Mouse (Mus musculus) lung, embryonic 15.5 days (tissue): ENCODE results near the gene Parp1. TPM values are rescaled to one million over a fixed set of nuclear protein-coding genes. Genes with fewer than 3 reads are reported as not detected.

Source experiments
- ATAC-seq: fragments of 200-750 bp; cut with Nextera tagmentation; 2 replicates; pipeline ENCODE4 v1.8.0; 2017; ENCODE audit warnings: moderate number of reproducible peaks, borderline replicate concordance; ENCODE audit not compliant: low FRiP score, low TSS enrichment; ENCODE audit errors: extremely low read depth
- H3K27ac ChIP-seq: fragments of 300-500 bp; sonication (generic); 2 replicates; pipeline ENCODE4 v1.5.1; 2015; ENCODE audit warnings: moderate library complexity, mild to moderate bottlenecking, inconsistent platforms
- H3K27me3 ChIP-seq: fragments of 300-500 bp; sonication (generic); 2 replicates; pipeline ENCODE4 v1.6.1; 2015; ENCODE audit warnings: inconsistent platforms
- H3K36me3 ChIP-seq: fragments of 300-500 bp; sonication (generic); 2 replicates; pipeline ENCODE4 v1.6.1; 2015; ENCODE audit warnings: inconsistent platforms
- H3K4me1 ChIP-seq: fragments of 300-500 bp; sonication (generic); 2 replicates; pipeline ENCODE4 v1.6.1; 2015; ENCODE audit warnings: inconsistent platforms
- H3K4me2 ChIP-seq: fragments of 300-500 bp; sonication (generic); 2 replicates; pipeline ENCODE4 v1.6.1; 2015; ENCODE audit warnings: inconsistent platforms, mild to moderate bottlenecking, moderate library complexity
- H3K4me3 ChIP-seq: fragments of 300-500 bp; sonication (generic); 2 replicates; pipeline ENCODE4 v1.5.1; 2015; ENCODE audit warnings: mild to moderate bottlenecking, inconsistent platforms
- H3K9ac ChIP-seq: fragments of 300-500 bp; sonication (generic); 2 replicates; pipeline ENCODE4 v1.6.1; 2015; ENCODE audit warnings: inconsistent platforms
- H3K9me3 ChIP-seq: fragments of 300-500 bp; sonication (generic); 2 replicates; pipeline ENCODE4 v1.6.1; 2016; ENCODE audit warnings: inconsistent platforms
- WGBS: fragments of 180-500 bp; shearing (Covaris S2); methylation state at CpG from one replicate; pipeline ENCODE4 v1.1.7; 2015; 5-methylcytosine and 5-hydroxymethylcytosine counted together
- polyA plus RNA-seq: library from polyadenylated mRNA; unstranded; fragments of >200 nt; fragmentation: Nextera tagmentation; extraction: Ambion mirVana; gene quantifications from 2 replicates; pipeline ENCODE4 v1.2.1, GENCODE M21; 2015

Gene Parp1
- polyA plus RNA-seq, 1 experiment from 2014 or later: 123 TPM

DNA sequence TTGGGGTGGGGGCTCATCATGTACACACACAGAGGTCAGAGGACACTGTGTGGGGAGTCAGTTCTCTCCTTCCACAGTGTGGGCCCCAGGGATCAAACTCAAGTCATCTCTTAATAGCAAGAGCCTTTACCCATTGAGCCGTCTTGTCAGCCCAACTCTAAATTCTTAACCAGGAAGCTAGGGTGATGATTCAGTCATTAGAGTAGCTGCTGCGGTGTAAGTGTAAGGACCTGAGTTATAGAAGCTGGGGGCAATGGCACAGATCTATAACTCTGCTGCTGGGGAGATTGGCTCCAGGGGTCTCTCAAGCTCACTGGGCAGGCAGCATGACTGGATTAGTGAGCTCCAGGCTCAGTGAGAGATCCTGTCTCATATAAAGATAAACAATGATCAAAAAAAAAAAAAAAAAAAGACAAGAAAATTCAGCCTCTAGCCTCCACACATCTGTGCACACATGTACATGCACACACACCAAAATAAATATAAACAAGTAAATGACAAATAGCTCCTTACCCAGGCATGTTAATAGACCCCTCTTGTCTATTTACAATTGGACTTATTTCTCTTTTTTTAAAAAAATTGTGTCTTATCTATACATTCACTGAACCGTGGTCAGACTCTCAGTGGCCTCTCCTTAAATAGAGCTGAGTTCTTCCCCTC is 25.9 kb upstream of the Parp1 start:
- 73% methylated on average over 3 of the region's 3 CpGs for WGBS
- no peak for ATAC-seq
- Histone ChIP-seq H3K36me3 (no peaks in the 10 kb centered on the region), H3K9ac (no peak overlapping the region), H3K4me3 (no peak overlapping the region), H3K4me1 (peaks cover 5% of the 10 kb centered on the region), H3K27ac (no peak overlapping the region), H3K27me3 (no peaks in the 10 kb centered on the region), H3K4me2 (no peak overlapping the region), H3K9me3 (no peaks in the 10 kb centered on the region)

GRCm38 (mm10) chr1:180545918-180546545 is 22.7 kb upstream of the Parp1 start:
- H3K9ac ChIP-seq: no peak overlapping the region
- no peak for ATAC-seq
- H3K4me2 ChIP-seq: no peak overlapping the region
- H3K36me3 ChIP-seq: no peaks in the 10 kb centered on the region
- 44% methylated on average over 4 of the region's 4 CpGs for WGBS
- peaks cover 8% of the 10 kb centered on the region; the same call in 1 of the 2 replicates for H3K27me3 ChIP-seq
- H3K9me3 ChIP-seq: no peaks in the 10 kb centered on the region
- no peak overlapping the region for H3K27ac ChIP-seq
- H3K4me3 ChIP-seq: no peak overlapping the region
- H3K4me1 ChIP-seq: peaks cover 16% of the 10 kb centered on the region

DNA sequence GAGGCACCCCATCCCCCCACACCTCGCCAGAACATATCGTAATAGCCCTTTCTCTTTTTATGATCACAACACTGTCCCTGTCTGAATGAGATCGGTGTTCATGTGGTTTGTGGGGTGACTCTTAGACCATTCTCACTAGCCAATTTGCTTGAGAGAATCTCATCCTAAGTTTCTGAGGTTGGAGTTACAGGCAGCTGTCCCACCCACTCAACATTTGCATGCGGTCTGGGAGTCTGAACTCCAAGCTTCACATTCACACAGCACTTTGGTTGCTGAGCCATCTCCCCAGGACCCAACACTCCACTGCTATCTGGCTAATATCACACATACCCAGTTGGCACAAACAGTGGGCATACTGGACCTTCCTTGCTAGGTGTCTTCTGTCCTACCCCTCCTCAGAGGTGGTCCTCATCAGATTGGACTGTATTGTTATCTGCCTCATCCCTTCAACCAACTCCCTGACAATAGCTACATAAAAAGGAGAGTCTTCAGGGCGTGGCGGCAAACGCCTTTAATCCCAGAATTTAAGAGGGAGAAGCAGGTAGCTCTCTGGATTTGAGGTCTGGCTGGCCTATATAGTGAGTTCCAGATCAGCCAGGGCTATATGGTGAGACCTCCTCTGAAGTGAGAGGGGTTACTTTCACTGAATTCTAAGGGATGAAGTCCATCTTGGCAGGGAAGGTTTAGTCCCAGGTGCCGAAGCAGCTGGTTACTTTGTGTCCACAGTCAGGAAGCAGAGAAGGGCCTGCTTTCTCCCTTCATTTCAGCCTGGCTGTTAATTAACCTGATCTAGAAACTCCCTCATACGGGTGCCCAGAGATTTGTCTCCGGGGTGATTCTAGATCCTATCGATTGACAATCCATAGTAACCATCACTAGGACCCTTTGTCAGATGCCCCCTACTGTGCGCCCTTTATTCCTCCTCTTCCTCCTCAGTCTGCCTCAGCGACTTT is 21.6 kb upstream of the Parp1 start:
- H3K4me3 ChIP-seq: no peak overlapping the region
- no peak overlapping the region for H3K9ac ChIP-seq
- H3K9me3 ChIP-seq: no peaks in the 10 kb centered on the region
- H3K27ac ChIP-seq: no peak overlapping the region
- ATAC-seq: no peak
- H3K36me3 ChIP-seq: no peaks in the 10 kb centered on the region
- H3K4me1 ChIP-seq: peaks cover 16% of the 10 kb centered on the region
- H3K27me3 ChIP-seq: peaks cover 8% of the 10 kb centered on the region; the same call in 1 of the 2 replicates
- peak overlapping the region; percentile 48 for H3K4me2 ChIP-seq
- 48% methylated on average over 13 of the region's 13 CpGs for WGBS

GRCm38 (mm10) chr1:180547751-180548669 is 20.7 kb upstream of the Parp1 start:
- Histone ChIP-seq H3K27me3 (peaks cover 8% of the 10 kb centered on the region; the same call in 1 of the 2 replicates), H3K27ac (no peak overlapping the region), H3K9me3 (no peaks in the 10 kb centered on the region), H3K4me1 (peaks cover 16% of the 10 kb centered on the region), H3K4me3 (no peak overlapping the region), H3K9ac (no peak overlapping the region), H3K4me2 (peak overlapping the region; percentile 48), H3K36me3 (no peaks in the 10 kb centered on the region)
- ATAC-seq: peak; percentile 40
- 5% methylated on average over 16 of the region's 16 CpGs for WGBS

DNA sequence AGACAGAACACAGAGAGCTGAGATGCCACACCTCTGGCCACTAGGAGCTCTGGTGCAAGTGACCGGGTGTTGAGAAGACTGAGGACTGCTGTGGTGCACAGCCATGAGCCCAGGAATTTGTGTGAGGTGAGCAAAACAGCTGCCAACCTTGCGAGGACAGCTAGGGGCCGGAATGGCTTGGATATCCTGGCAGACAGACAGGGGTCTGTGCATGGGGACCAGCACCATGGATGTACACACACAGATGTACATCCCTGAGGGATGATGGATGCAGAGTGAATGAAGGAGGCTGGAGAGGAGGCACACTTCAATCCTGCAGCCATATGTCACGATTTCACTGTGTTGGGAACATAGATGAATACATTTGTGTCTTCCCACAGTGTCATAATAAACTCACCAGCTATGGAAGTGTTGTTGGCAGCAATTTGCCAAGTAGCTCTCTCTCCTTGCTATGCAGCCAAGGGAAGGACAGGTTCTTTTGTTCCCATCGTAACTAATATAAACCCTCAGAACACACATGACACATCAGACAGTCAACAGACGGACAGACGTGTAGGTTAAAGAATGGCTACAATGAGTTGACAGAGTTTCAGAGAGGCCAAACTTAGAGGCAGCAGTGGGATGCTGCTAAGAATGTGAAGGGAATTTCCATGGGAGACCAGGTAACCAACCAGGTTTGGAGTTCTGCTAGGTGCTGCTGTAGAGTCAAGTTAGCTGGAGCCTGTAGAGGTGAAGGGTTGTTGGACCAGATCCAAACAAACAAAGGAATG is 19.0 kb upstream of the Parp1 start:
- H3K36me3 ChIP-seq: no peaks in the 10 kb centered on the region
- H3K4me1 ChIP-seq: peaks cover 16% of the 10 kb centered on the region
- peaks cover 8% of the 10 kb centered on the region; the same call in 1 of the 2 replicates for H3K27me3 ChIP-seq
- ATAC-seq: no peak
- no peak overlapping the region for H3K4me2 ChIP-seq
- WGBS: 57% methylated on average over 7 of the region's 7 CpGs
- no peak overlapping the region for H3K27ac ChIP-seq
- H3K4me3 ChIP-seq: no peak overlapping the region
- H3K9ac ChIP-seq: no peak overlapping the region
- no peaks in the 10 kb centered on the region for H3K9me3 ChIP-seq

DNA sequence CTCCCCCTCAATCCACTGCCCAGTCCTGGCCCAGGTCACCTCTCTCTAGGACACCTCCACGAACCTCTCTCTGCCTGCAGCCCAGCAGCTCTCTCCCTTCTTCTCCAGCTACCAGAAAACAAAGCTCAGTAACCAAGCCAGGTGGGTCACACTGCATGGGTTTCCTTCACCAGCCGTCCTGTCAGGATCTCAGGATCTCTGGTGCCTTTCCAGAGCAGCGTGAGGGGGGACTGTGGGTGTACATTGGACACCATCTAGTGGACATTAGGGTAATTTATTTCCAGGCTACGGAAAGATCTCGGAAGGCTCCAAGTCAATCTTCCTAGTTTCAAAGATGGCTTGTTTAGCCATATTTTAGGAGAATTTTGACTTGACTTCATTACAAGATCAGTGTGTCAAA is 18.0 kb upstream of the Parp1 start:
- Histone ChIP-seq H3K9ac (no peak overlapping the region), H3K4me3 (no peak overlapping the region), H3K9me3 (no peaks in the 10 kb centered on the region), H3K4me2 (no peak overlapping the region), H3K27ac (no peak overlapping the region), H3K27me3 (peaks cover 8% of the 10 kb centered on the region; the same call in 1 of the 2 replicates), H3K36me3 (no peaks in the 10 kb centered on the region), H3K4me1 (peaks cover 16% of the 10 kb centered on the region)
- no peak for ATAC-seq
- 11% methylated on average over 5 of the region's 5 CpGs for WGBS

DNA sequence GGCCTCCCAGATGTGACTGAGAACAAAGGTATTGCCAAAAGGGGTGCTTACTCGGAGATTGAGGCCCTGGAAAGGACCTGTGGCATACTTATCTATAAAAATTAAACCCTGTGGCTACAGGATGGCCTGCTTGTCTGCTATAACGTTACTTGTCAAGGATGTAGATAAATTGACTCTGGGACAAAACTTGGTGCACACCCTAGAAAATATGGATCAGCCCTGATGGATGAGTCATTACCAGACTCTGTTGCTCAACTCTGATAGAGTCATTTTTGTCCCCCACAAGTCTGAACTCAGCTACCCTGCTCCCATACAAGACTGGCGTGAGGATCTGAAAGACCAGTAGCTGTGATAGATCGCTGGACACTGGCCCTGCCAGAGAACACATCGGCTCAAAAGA is 11.8 kb upstream of the Parp1 start:
- H3K27ac ChIP-seq: no peak overlapping the region
- no peaks in the 10 kb centered on the region for H3K36me3 ChIP-seq
- no peaks in the 10 kb centered on the region for H3K4me1 ChIP-seq
- no peaks in the 10 kb centered on the region for H3K27me3 ChIP-seq
- no peaks in the 10 kb centered on the region for H3K9me3 ChIP-seq
- WGBS: 75% methylated on average over 5 of the region's 5 CpGs
- no peak for ATAC-seq
- H3K9ac ChIP-seq: no peak overlapping the region
- H3K4me3 ChIP-seq: no peak overlapping the region
- H3K4me2 ChIP-seq: no peak overlapping the region

DNA sequence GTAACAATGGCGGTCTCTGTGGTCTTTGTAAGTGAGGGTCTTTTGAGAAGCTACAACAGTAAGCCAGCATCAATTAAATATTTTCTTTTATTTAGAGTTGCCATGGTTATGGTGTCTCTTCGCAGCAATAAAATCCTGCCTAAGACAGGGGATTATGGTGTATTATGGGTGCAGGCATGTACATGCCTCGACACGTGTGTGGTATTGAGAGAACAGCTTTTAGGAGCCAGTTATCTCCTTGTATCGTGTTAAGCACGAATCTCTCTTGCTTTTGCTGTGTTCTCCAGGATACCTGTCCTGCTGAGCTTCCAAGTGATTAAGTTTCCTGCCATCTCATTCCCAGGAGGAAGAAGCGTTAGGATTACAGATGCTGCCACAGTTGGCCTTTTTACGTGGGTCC is 9.3 kb upstream of the Parp1 start:
- no peak overlapping the region for H3K4me2 ChIP-seq
- H3K4me1 ChIP-seq: no peaks in the 10 kb centered on the region
- H3K27ac ChIP-seq: no peak overlapping the region
- H3K4me3 ChIP-seq: no peak overlapping the region
- H3K27me3 ChIP-seq: no peaks in the 10 kb centered on the region
- no peaks in the 10 kb centered on the region for H3K36me3 ChIP-seq
- no peaks in the 10 kb centered on the region for H3K9me3 ChIP-seq
- no peak overlapping the region for H3K9ac ChIP-seq
- no peak for ATAC-seq
- 75% methylated on average over 8 of the region's 8 CpGs for WGBS

- no peak overlapping the region for H3K9ac ChIP-seq
- no peak for ATAC-seq
- no peak overlapping the region for H3K27ac ChIP-seq
- H3K4me1 ChIP-seq: no peaks in the 10 kb centered on the region
- WGBS: 43% methylated on average over 3 of the region's 3 CpGs
- no peaks in the 10 kb centered on the region for H3K9me3 ChIP-seq
- H3K36me3 ChIP-seq: no peaks in the 10 kb centered on the region
- no peak overlapping the region for H3K4me2 ChIP-seq
- no peak overlapping the region for H3K4me3 ChIP-seq
- H3K27me3 ChIP-seq: no peaks in the 10 kb centered on the region
These were observed 7.5 kb upstream of the Parp1 start for GRCm38 (mm10) chr1:180561187-180561586.

GRCm38 (mm10) chr1:180564885-180565284 is 3.8 kb upstream of the Parp1 start:
- H3K9me3 ChIP-seq: no peaks in the 10 kb centered on the region
- ATAC-seq: no peak

More at GRCm38 (mm10) chr1:180564885-180565284, 3.8 kb upstream of the Parp1 start:
- no peak overlapping the region for H3K27ac ChIP-seq
- H3K4me1 ChIP-seq: peaks cover 3% of the 10 kb centered on the region
- H3K36me3 ChIP-seq: no peaks in the 10 kb centered on the region
- 73% methylated on average over 5 of the region's 5 CpGs for WGBS
- H3K4me2 ChIP-seq: no peak overlapping the region
- no peaks in the 10 kb centered on the region for H3K27me3 ChIP-seq
- no peak overlapping the region for H3K4me3 ChIP-seq
- H3K9ac ChIP-seq: no peak overlapping the region
